Mouse (Mus musculus) neural tube, embryonic 15.5 days (tissue): ENCODE results near the gene Fam178b. TPM values are rescaled to one million over a fixed set of nuclear protein-coding genes. Genes with fewer than 3 reads are reported as not detected.

ENCODE experiments used
- ATAC-seq: fragments of 200-750 bp; cut with Nextera tagmentation; 2 replicates; pipeline ENCODE4 v1.8.0; 2017; ENCODE audit warnings: mild to moderate bottlenecking, moderate TSS enrichment, moderate library complexity; ENCODE audit not compliant: low FRiP score
- H3K27ac ChIP-seq: fragments of 300-500 bp; sonication (generic); replicated peaks from 2 replicates; pipeline ENCODE4 v1.5.1; 2015; ENCODE audit warnings: mild to moderate bottlenecking, inconsistent platforms
- H3K27me3 ChIP-seq: fragments of 300-500 bp; sonication (generic); replicated peaks from 2 replicates; pipeline ENCODE4 v1.6.1; 2015; ENCODE audit warnings: inconsistent platforms
- H3K36me3 ChIP-seq: fragments of 300-500 bp; sonication (generic); 2 replicates; pipeline ENCODE4 v1.6.1; 2015; ENCODE audit warnings: inconsistent platforms
- H3K4me1 ChIP-seq: fragments of 300-500 bp; sonication (generic); 2 replicates; pipeline ENCODE4 v1.6.1; 2015; ENCODE audit warnings: inconsistent platforms
- H3K4me2 ChIP-seq: fragments of 300-500 bp; sonication (generic); 2 replicates; pipeline ENCODE4 v1.6.1; 2015; ENCODE audit warnings: inconsistent platforms, mild to moderate bottlenecking, moderate library complexity
- H3K4me3 ChIP-seq: fragments of 300-500 bp; sonication (generic); replicated peaks from 2 replicates; pipeline ENCODE4 v1.5.1; 2015; ENCODE audit warnings: mild to moderate bottlenecking, inconsistent platforms
- H3K9ac ChIP-seq: fragments of 300-500 bp; sonication (generic); replicated peaks from 2 replicates; pipeline ENCODE4 v1.6.1; 2015; ENCODE audit warnings: mild to moderate bottlenecking, inconsistent platforms
- H3K9me3 ChIP-seq: fragments of 300-500 bp; sonication (generic); replicated peaks from 2 replicates; pipeline ENCODE4 v1.6.1; 2016; ENCODE audit warnings: inconsistent platforms
- WGBS: fragments of 180-500 bp; shearing (Covaris S2); methylation state at CpG from one replicate; pipeline ENCODE4 v1.1.7; 2015; ENCODE audit warnings: mixed read lengths; 5-methylcytosine and 5-hydroxymethylcytosine counted together
- polyA plus RNA-seq: library from polyadenylated mRNA; unstranded; fragments of >200 nt; fragmentation: Nextera tagmentation; extraction: Ambion mirVana; gene quantifications from 2 replicates; pipeline ENCODE4 v1.2.1, GENCODE M21; 2015

Fam178b gene
- polyA plus RNA-seq, 1 experiment from 2014 or later: 0.27 TPM

DNA sequence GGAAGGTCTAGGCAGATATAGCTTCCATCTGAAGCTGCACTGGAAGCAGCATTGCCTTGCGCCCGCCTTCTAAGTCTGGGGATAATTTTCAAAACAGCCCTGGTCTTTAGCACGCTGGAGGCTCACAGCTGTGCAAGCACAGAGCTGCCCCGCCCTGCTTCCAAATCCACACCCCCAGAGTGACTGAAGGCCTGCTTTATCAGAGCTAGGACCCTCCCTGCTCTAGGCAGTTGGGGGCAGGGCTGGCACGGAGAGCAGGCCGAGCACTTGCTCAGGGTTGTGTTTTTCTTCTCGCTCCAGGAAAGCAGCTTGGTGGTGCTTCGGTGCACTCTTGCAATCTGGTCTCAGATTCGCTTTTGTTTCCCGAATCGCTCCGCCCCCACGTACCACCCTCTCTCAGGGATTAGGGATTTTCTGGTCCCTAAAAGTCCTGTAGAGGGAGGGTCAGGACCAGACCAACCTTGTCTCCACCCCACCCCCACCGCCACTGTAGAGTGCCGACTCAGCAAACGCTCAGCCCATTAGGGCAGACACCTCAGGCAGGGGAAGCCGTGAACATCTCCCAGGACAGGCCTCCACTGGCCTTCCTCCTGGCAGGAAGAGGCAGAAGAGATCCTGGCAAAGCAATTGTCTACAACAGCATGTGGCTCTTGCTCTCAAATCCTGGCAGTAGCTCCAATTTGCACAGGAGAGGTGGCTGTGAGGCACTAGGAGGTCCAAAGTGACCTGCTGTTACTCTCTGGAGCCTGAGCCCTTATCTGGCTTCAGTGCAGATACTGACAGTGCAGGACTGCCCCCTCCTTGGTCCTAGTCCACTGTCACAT is 102.4 kb downstream of the Fam178b start:
- peak; percentile 79 for ATAC-seq
- H3K4me3 ChIP-seq: 0 out of 2 replicates have a peak overlapping the region, but pooled peaks have one; percentile 5
- WGBS: 4% methylated on average over 17 of the region's 17 CpGs
- H3K4me2 ChIP-seq: peak overlapping the region; percentile 44
- peaks cover 27% of the 10 kb centered on the region for H3K4me1 ChIP-seq
- no peaks in the 10 kb centered on the region for H3K9me3 ChIP-seq
- H3K27me3 ChIP-seq: peaks cover 10% of the 10 kb centered on the region
- H3K36me3 ChIP-seq: no peaks in the 10 kb centered on the region
- peak overlapping the region; percentile 87 for H3K27ac ChIP-seq
- H3K9ac ChIP-seq: peak overlapping the region; percentile 37; the same call in 1 of the 2 replicates

DNA sequence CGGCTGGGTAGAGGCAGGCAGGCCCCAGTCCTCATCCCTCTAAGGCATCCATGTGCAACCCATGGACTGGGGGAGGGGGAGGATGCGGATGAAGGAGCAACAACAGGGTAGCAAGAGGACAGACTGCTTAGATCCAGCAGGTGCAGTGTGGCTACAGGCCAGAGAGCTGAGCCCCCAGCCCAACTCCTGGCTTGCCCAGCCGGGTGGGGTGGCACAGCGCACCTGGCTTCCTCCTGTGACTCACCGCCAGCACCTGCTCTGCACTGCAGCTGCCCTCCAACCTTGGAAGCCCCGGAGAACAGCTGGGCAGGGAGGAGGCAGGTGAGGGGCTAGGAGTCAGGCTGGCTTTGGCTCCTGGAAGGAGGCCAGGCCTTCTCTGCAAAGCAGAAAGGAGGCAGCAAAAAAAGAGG is 103.0 kb downstream of the Fam178b start:
- H3K27ac ChIP-seq: peak overlapping the region; percentile 87
- peak overlapping the region; percentile 44 for H3K4me2 ChIP-seq
- 38% methylated on average over 6 of the region's 6 CpGs for WGBS
- no peaks in the 10 kb centered on the region for H3K9me3 ChIP-seq
- peaks cover 27% of the 10 kb centered on the region for H3K4me1 ChIP-seq
- H3K36me3 ChIP-seq: no peaks in the 10 kb centered on the region
- peaks cover 10% of the 10 kb centered on the region for H3K27me3 ChIP-seq
- ATAC-seq: peak; percentile 56
- peak overlapping the region; percentile 37 for H3K9ac ChIP-seq
- 0 out of 2 replicates have a peak overlapping the region, but pooled peaks have one; percentile 5 for H3K4me3 ChIP-seq

DNA sequence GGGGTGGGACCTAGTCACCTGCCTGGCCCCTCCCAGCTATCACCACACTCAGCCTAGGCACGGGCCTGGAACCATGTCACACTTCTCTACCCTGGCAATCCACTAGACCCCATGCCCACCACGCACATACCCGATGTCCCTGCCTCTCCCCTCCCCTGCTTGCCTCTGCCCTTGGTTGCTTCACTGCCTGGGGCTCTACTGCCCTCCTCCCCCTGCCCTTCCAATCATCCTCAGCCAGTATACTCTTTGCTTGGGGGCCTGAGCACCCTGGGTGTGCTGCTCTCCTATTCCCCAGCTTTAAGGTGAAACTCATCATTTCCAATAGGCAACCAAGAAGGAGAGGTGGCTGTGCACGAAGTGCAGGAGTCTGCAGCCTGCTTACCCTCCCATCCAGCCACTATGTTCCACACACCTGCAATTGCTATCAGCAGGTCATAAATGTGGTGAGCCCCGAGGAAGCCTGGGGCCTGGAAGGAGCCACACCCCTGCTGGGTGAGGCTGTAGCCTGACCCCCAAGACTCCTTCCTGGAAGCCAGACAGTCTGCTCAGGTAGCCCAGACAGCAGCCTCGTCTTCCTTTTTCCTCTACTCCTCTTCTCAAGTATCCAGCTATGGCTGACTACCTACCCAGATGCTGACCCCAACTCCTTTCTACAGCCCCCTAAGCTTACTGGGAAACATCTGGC is 105.8 kb downstream of the Fam178b start:
- H3K27me3 ChIP-seq: no peaks in the 10 kb centered on the region
- H3K9ac ChIP-seq: no peak overlapping the region
- peaks cover 33% of the 10 kb centered on the region for H3K4me1 ChIP-seq
- no peak overlapping the region for H3K4me2 ChIP-seq
- no peak overlapping the region for H3K27ac ChIP-seq
- no peaks in the 10 kb centered on the region for H3K9me3 ChIP-seq
- 57% methylated on average over 6 of the region's 6 CpGs for WGBS
- no peaks in the 10 kb centered on the region for H3K36me3 ChIP-seq
- ATAC-seq: no peak
- H3K4me3 ChIP-seq: no peak overlapping the region

DNA sequence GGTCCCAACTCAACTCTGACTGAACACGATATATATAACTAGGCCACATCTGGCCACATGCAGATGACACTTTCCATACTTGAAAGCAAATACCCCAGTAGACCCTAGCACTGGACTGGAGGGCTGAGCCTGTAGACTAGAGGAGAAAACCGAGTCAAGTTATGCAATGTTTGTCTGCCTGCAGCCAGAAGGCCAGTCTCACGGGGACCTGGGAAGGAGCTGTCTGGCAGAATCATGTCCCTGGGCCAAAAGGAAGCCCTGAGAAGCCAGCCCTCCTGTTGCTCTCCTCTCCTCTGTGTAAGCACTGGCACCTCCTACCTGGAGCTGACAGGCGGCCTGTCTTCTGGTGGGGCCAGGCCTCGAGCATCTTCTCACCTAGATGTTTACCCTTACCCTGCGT is 107.6 kb downstream of the Fam178b start:
- Histone ChIP-seq H3K9ac (no peak overlapping the region), H3K4me3 (no peak overlapping the region), H3K4me1 (peaks cover 20% of the 10 kb centered on the region), H3K36me3 (no peaks in the 10 kb centered on the region), H3K27me3 (no peaks in the 10 kb centered on the region), H3K4me2 (no peak overlapping the region), H3K9me3 (no peaks in the 10 kb centered on the region), H3K27ac (no peak overlapping the region)
- WGBS: 74% methylated on average over 6 of the region's 6 CpGs
- ATAC-seq: no peak

DNA sequence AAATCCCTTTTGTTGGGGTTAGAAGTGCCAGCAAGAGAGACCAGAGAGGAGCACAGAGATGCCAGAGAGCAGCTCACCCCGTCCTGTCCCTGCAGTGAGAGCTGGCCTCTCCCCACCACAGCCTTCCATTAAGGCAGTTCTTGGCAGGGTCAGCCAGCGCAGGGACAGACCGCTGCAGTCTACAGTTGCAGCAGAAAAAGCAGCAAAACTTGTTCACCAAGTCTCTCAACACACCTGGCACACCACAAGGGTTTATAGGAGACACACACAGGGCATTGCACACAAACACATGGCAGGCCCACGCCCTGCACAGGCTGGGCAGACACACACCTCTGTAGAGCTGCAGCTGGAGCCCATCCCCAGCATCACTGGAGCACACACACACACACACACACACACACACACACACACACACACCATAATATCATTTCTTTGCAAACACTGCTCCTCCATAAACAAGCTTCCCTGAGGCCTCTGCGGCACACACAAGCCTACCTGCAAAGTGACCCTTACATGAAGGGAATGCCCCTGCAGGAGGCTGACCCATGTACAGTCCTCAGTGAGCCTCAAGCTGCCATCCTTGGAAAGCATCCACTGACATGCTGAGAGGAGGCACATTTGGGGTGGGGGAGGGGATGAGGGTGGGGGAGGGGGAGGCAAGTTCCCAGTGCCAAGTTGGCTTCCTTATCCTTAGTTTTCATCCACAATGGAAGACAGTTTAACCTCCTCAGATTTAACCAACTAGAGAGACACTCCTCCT is 108.6 kb downstream of the Fam178b start:
- ATAC-seq: no peak
- Histone ChIP-seq H3K9me3 (no peaks in the 10 kb centered on the region), H3K4me2 (no peak overlapping the region), H3K9ac (no peak overlapping the region), H3K27me3 (no peaks in the 10 kb centered on the region), H3K27ac (no peak overlapping the region), H3K36me3 (no peaks in the 10 kb centered on the region), H3K4me1 (peaks cover 11% of the 10 kb centered on the region; the same call in 1 of the 2 replicates), H3K4me3 (no peak overlapping the region)
- 78% methylated on average over 5 of the region's 5 CpGs for WGBS

DNA sequence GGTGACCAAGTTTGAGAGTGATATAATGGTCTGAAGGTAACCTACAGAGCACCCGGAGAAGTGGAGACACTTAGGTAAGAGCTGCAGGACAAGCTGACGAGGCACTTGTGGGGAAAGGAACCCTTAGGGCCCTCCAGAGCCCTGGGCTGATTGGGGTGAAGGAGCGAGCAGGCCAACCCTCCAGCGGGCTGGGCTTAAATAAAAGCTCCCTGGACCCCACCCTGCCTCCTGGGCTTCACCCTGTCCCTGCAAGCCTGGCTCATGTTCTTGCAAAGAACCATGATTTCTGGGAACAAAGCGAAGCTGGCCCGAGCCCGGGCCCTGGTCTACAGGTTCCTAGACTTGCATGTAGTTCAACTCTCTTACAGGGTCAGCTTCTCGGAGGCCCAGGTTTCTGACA is 109.5 kb downstream of the Fam178b start:
- H3K4me3 ChIP-seq: no peak overlapping the region
- no peak overlapping the region for H3K9ac ChIP-seq
- no peaks in the 10 kb centered on the region for H3K36me3 ChIP-seq
- H3K27me3 ChIP-seq: no peaks in the 10 kb centered on the region
- H3K27ac ChIP-seq: no peak overlapping the region
- 84% methylated on average over 8 of the region's 8 CpGs for WGBS
- ATAC-seq: no peak
- H3K4me1 ChIP-seq: peaks cover 14% of the 10 kb centered on the region; the same call in 1 of the 2 replicates
- no peaks in the 10 kb centered on the region for H3K9me3 ChIP-seq
- H3K4me2 ChIP-seq: no peak overlapping the region

DNA sequence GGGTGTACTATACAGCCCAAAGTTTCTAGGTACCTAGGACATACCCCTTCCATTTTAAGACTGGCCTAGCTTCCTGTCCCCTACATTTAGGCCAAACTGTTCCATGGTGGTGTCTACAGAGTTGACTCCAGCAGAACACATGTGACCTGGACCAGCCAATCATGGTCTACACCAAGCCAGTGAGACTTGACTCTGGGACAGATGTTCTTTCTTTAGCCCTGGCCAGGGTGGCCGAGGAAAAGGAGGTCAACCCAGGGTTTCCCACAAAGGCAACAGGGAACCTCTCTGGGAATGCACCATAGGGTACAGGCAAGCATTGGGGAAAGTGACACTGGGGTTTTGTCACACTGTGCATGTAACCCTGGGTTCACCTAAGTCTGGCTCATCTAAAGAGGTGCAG is 110.3 kb downstream of the Fam178b start:
- H3K9me3 ChIP-seq: no peaks in the 10 kb centered on the region
- WGBS: 66% methylated on average over 1 of the region's 1 CpGs

DNA sequence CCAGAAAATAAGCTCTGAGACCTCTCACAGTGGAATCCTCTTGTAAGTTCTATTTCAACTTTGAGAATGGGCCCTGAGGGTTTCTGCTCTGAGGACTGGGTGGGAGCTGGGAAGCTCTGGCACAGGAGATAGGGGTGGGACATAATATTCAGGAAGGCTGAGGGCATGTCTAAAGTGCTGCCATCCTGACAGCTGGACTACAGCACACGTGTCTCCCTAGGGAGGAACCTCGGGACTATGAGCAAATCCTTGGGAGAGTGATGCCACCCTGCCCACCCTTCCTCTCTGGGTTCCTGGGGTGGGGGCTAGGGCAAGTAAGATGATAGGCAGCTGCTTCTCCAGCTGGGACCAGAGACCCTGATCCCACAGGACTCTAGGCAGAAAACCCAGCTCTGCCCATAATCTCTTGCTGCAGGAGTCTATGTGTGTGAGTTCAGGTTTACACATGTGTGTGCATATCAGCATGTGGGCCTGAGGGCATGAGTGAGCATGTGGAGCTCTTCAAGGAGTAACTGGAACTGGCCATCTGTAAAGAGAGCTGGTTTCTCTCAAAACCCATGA is 110.8 kb downstream of the Fam178b start:
- Histone ChIP-seq H3K9ac (no peak overlapping the region), H3K27ac (no peak overlapping the region), H3K4me2 (no peak overlapping the region), H3K4me3 (no peak overlapping the region), H3K36me3 (no peaks in the 10 kb centered on the region), H3K4me1 (peaks cover 21% of the 10 kb centered on the region), H3K27me3 (no peaks in the 10 kb centered on the region), H3K9me3 (no peaks in the 10 kb centered on the region)
- WGBS: 69% methylated on average over 2 of the region's 2 CpGs
- ATAC-seq: no peak

More for the DNA sequence above, 110.3 kb downstream of the Fam178b start:
- Histone ChIP-seq H3K9ac (no peak overlapping the region), H3K4me2 (no peak overlapping the region), H3K4me3 (no peak overlapping the region), H3K27ac (no peak overlapping the region), H3K36me3 (no peaks in the 10 kb centered on the region), H3K27me3 (no peaks in the 10 kb centered on the region), H3K4me1 (peaks cover 21% of the 10 kb centered on the region)
- ATAC-seq: no peak

DNA sequence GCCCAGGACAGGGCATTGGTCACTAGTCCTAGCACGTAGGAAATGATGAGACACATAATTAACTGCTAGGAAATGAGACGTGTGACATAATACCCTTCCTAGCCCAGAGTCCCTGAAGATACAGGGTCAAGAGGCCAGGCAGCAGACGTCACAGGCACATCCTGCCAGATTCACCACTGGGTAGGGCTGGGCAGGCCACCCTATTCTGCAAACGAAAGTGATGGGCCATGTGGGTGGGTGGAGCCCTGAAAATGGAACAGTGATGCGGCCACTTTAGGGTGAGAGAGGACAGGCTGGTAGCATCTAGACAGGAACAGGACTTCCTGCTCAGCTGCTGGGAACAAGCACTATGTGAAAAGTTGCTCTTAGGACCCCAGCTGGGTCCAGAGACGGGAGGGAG is 111.4 kb downstream of the Fam178b start:
- no peak for ATAC-seq
- WGBS: 52% methylated on average over 6 of the region's 6 CpGs
- H3K9ac ChIP-seq: no peak overlapping the region

DNA sequence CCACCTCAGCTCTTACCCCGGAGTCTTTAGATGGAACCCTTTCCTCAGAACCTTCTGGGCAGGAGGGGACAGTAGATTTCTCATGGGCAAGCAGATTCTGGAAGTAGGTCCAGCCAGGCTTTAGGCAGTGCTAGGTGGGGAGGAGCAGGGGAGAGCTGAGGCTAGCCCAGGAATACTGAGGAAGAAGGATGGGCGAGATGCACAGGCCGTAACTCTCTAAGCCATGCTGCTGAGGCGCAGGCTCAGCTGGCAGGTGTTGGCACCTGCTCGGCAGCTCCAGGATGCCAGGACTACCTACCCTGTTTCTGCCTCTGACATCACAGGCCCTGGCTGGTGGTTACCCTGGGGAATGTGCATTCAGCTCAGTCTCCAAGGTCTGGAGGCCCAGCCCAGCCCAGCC is 112.7 kb downstream of the Fam178b start:
- Histone ChIP-seq H3K4me3 (no peak overlapping the region), H3K4me2 (no peak overlapping the region), H3K27ac (no peak overlapping the region), H3K9me3 (no peaks in the 10 kb centered on the region), H3K27me3 (no peaks in the 10 kb centered on the region), H3K36me3 (no peaks in the 10 kb centered on the region), H3K9ac (no peak overlapping the region), H3K4me1 (peaks cover 20% of the 10 kb centered on the region; the same call in 1 of the 2 replicates)
- WGBS: 87% methylated on average over 5 of the region's 5 CpGs
- no peak for ATAC-seq

More for the DNA sequence above, 111.4 kb downstream of the Fam178b start:
- Histone ChIP-seq H3K9me3 (no peaks in the 10 kb centered on the region), H3K27ac (no peak overlapping the region), H3K4me2 (no peak overlapping the region), H3K27me3 (no peaks in the 10 kb centered on the region), H3K4me3 (no peak overlapping the region), H3K4me1 (peaks cover 23% of the 10 kb centered on the region), H3K36me3 (no peaks in the 10 kb centered on the region)

DNA sequence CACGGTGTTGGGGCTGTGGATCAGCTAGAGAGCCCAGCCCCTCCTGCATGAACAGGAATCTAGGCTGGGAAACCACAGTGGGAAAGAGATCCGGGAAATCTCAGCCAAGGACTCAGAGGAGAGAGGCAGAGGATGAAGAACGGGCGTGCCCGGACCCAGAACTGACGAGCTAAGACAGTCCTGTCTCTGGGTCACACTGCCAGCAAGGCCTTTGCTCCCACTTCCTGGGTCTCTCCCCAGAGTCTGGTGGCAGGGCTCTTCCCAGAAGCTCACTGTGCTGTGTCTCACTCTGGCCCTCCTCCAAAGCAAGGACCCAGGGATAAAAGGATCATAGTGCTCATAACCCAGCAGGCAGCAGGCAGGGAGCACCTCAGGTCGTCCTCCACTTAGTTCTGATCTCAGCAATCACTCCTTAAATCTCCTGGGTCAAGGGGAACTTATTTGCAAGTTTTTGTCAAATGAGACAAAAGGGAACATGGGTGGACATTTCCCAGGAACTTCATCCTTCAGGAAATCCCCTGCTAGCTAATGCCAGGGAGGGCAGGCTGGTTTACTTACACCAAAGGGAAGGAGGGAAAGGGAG is 113.2 kb downstream of the Fam178b start:
- no peak for ATAC-seq
- no peaks in the 10 kb centered on the region for H3K36me3 ChIP-seq
- H3K4me3 ChIP-seq: no peak overlapping the region
- WGBS: 64% methylated on average over 7 of the region's 7 CpGs
- no peaks in the 10 kb centered on the region for H3K9me3 ChIP-seq
- H3K4me2 ChIP-seq: no peak overlapping the region
- H3K9ac ChIP-seq: no peak overlapping the region
- H3K27ac ChIP-seq: 0 out of 2 replicates have a peak overlapping the region, but pooled peaks have one; percentile 28
- H3K4me1 ChIP-seq: peaks cover 20% of the 10 kb centered on the region; the same call in 1 of the 2 replicates
- H3K27me3 ChIP-seq: no peaks in the 10 kb centered on the region
